Mouse (Mus musculus): ENCODE data around the gene Atp10a. TPM values are rescaled to one million over a fixed set of nuclear protein-coding genes. Genes with fewer than 3 reads are reported as not detected.
A peak's percentile ranks its signal among the peaks of the same experiment; 100 is the strongest.

Atp10a gene
- polyA plus RNA-seq, 1 experiment from 2014 or later = 4.0 TPM

GRCm38 (mm10) chr7:58742648-58743047 is 86.7 kb downstream of the Atp10a start:
- Histone ChIP-seq H3K9ac (no peak overlapping the region), H3K27ac (no peak overlapping the region), H3K4me3 (replicated peaks) (no peak overlapping the region), H3K36me3 (no peaks in the 10 kb centered on the region), H3K4me1 (no peaks in the 10 kb centered on the region), H3K27me3 (replicated peaks) (no peaks in the 10 kb centered on the region), H3K4me2 (no peak overlapping the region), H3K9me3 (no peaks in the 10 kb centered on the region)
- WGBS = 59% methylated on average over 1 of the region's 1 CpGs
- no peak for ATAC-seq (ENCODE audit: insufficient read depth, low FRiP score, low read depth)

DNA sequence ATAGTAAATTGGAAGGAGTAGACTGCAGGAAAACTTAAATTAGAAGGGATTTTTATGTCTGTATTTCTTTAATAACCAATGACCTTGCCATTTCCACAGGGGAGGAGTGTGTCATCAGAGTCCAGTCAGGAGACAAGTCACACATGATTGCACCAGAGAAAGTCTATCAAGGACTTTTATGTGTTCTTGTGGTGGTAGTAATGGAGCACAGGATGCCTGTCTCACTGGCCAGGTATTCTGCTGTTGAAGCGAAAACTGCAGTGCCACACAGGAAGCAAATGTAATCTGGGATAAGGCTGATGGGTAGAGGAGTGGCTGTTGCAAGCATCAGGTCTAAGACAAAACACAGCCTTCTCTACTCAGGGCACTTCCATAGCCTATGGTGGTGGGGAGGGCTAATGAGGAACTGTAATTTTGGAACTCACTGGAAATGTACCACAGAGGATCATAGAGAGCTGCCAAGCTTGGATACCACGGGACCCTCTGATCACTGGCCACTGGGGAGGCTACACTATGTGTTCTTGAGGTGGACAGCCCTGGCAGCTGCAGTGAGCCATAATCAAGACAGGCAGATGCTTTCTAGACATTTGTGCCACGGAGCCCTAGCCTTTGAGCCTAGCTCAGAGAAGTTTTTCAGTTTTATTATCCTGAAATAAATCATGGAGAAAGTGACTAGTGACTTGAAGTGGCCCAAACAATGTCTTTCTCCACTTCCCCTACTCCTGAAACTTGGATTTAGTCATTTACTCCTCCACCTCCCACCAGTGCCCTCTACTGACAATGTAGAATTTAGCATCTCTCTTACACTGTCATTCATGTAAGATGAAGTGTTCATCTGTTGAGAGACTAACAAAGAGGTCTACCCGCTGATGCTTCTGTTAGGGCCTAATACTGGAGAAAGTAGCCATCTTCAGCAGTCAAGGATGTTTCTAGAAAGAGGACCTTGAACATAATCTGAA is 87.7 kb downstream of the Atp10a start:
- Histone ChIP-seq H3K27ac (no peak overlapping the region), H3K9me3 (no peaks in the 10 kb centered on the region), H3K9ac (no peak overlapping the region), H3K4me1 (no peaks in the 10 kb centered on the region), H3K4me3 (replicated peaks) (no peak overlapping the region), H3K36me3 (no peaks in the 10 kb centered on the region), H3K4me2 (no peak overlapping the region), H3K27me3 (replicated peaks) (no peaks in the 10 kb centered on the region)
- WGBS = 62% methylated on average over 4 of the region's 4 CpGs
- ATAC-seq (ENCODE audit: insufficient read depth, low FRiP score, low read depth) = no peak

DNA sequence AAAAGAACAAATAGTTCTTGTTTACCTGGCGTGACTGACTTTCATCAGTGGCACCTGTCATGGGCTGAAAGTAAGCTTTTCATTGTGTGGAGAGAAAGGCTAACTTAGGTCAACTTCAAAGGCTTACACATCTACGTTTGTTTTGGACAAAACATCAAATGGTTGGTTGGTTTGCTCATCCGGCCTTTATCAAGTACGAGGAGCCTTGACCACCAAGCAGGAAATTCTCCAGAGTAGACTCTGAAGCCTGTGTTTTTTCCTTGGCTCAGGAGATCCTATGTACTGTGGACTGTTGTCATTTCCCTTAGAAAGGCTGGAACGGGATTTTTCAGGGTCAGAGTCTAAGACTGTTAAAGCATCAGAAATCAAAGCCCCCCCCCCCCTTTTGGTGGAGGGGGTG is 90.9 kb downstream of the Atp10a start:
- no peaks in the 10 kb centered on the region for H3K9me3 ChIP-seq
- no peaks in the 10 kb centered on the region for H3K27me3 ChIP-seq (replicated peaks)
- 47% methylated on average over 5 of the region's 5 CpGs for WGBS
- no peak overlapping the region for H3K9ac ChIP-seq
- no peaks in the 10 kb centered on the region for H3K36me3 ChIP-seq
- H3K4me1 ChIP-seq = peaks cover 7% of the 10 kb centered on the region; the same call in 1 of the 2 replicates
- H3K4me3 ChIP-seq (replicated peaks) = no peak overlapping the region
- no peak overlapping the region for H3K27ac ChIP-seq
- H3K4me2 ChIP-seq = no peak overlapping the region
- no peak for ATAC-seq (ENCODE audit: insufficient read depth, low FRiP score, low read depth)

- H3K4me3 ChIP-seq (replicated peaks) = no peak overlapping the region
- no peaks in the 10 kb centered on the region for H3K9me3 ChIP-seq
- peak; percentile 75; the same call in 1 of the 2 replicates for ATAC-seq (ENCODE audit: insufficient read depth, low FRiP score, low read depth)
- H3K4me2 ChIP-seq = no peak overlapping the region
- H3K27ac ChIP-seq = no peak overlapping the region
- WGBS = 60% methylated on average over 6 of the region's 6 CpGs
- no peaks in the 10 kb centered on the region for H3K27me3 ChIP-seq (replicated peaks)
- no peaks in the 10 kb centered on the region for H3K36me3 ChIP-seq
- no peak overlapping the region for H3K9ac ChIP-seq
- H3K4me1 ChIP-seq = peaks cover 7% of the 10 kb centered on the region; the same call in 1 of the 2 replicates
These were observed 94.1 kb downstream of the Atp10a start for GRCm38 (mm10) chr7:58749904-58750612.

DNA sequence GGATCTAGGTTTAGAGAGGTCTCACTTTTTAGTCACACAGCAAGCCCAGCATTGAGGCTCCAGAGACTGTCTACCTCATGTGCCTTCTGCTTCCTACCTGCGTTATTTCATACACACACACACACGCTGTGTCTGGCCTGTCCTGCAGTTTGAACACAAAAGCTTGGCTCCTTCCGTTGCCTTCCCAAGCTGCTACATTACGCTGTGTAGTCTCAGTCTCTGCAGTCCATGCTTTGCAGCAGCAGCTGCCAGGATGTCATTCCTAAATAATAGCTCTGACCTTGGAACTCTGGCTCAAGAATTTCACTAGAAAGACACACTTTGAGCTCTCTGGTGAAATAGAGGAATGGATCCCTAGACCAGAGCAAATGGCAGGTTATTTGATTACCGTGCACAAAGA is 96.1 kb downstream of the Atp10a start:
- Histone ChIP-seq H3K27me3 (replicated peaks) (no peaks in the 10 kb centered on the region), H3K4me2 (no peak overlapping the region), H3K27ac (0 out of 2 replicates have a peak overlapping the region, but pooled peaks have one; percentile 17), H3K4me1 (peaks cover 7% of the 10 kb centered on the region; the same call in 1 of the 2 replicates), H3K9me3 (no peaks in the 10 kb centered on the region), H3K4me3 (replicated peaks) (no peak overlapping the region), H3K9ac (no peak overlapping the region), H3K36me3 (no peaks in the 10 kb centered on the region)
- ATAC-seq (ENCODE audit: insufficient read depth, low FRiP score, low read depth) = no peak; the same call in 1 of the 2 replicates
- 33% methylated on average over 5 of the region's 5 CpGs for WGBS

- 67% methylated on average over 1 of the region's 1 CpGs for WGBS
- ATAC-seq (ENCODE audit: insufficient read depth, low FRiP score, low read depth) = no peak
- H3K9ac ChIP-seq = no peak overlapping the region
- no peaks in the 10 kb centered on the region for H3K36me3 ChIP-seq
- no peaks in the 10 kb centered on the region for H3K9me3 ChIP-seq
- H3K27me3 ChIP-seq (replicated peaks) = no peaks in the 10 kb centered on the region
- H3K4me3 ChIP-seq (replicated peaks) = no peak overlapping the region
- H3K4me1 ChIP-seq = peaks cover 7% of the 10 kb centered on the region; the same call in 1 of the 2 replicates
- H3K27ac ChIP-seq = no peak overlapping the region
- no peak overlapping the region for H3K4me2 ChIP-seq
These were observed 98.1 kb downstream of the Atp10a start for GRCm38 (mm10) chr7:58754076-58754475.

DNA sequence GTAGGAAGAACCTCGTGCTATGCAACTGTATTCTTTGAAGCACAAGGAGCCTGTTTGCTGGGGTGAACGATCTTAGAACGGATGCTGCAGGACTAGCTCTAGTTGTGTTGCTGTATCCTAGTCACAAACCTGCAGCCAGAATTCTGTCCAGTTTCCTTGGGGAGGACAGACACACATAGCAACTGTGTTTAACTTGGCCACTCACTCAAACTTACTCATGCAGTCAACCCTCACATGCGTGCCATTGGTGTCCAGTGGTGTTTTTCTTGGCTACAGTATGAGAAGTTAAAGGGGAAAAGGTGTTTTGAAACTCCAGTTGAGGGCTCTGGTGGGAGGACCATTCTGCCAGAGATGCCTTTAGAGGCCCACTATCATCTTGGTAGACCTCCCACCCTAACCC is 98.6 kb downstream of the Atp10a start:
- Histone ChIP-seq H3K4me2 (no peak overlapping the region), H3K36me3 (no peaks in the 10 kb centered on the region), H3K9ac (no peak overlapping the region), H3K4me3 (replicated peaks) (no peak overlapping the region), H3K9me3 (no peaks in the 10 kb centered on the region), H3K27me3 (replicated peaks) (no peaks in the 10 kb centered on the region), H3K27ac (no peak overlapping the region), H3K4me1 (peaks cover 7% of the 10 kb centered on the region; the same call in 1 of the 2 replicates)
- 71% methylated on average over 4 of the region's 4 CpGs for WGBS
- ATAC-seq (ENCODE audit: insufficient read depth, low FRiP score, low read depth) = no peak

DNA sequence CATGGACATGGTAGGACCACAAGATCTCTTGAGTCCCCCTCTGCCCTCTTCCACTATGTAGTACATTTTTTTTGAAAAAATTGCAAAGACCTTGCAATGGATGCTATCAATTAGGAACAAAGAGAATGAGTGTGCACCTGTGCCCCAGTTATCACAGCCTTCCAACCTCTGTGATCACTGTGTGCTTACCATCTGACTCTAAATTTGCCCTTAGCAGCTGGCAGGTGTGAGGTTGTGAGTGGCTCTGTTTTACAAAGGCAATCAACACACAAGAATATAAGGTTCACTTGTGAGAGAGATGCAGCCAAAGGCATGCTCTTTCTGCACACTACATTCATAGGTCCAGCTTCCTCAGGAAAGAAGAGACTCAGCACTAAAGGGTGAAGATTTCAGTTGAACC is 99.1 kb downstream of the Atp10a start:
- H3K4me1 ChIP-seq = peaks cover 7% of the 10 kb centered on the region; the same call in 1 of the 2 replicates
- no peak for ATAC-seq (ENCODE audit: insufficient read depth, low FRiP score, low read depth)
- no peak overlapping the region for H3K4me2 ChIP-seq
- no peaks in the 10 kb centered on the region for H3K9me3 ChIP-seq
- no peaks in the 10 kb centered on the region for H3K36me3 ChIP-seq
- H3K27ac ChIP-seq = no peak overlapping the region
- no peak overlapping the region for H3K9ac ChIP-seq
- no peak overlapping the region for H3K4me3 ChIP-seq (replicated peaks)
- H3K27me3 ChIP-seq (replicated peaks) = no peaks in the 10 kb centered on the region

DNA sequence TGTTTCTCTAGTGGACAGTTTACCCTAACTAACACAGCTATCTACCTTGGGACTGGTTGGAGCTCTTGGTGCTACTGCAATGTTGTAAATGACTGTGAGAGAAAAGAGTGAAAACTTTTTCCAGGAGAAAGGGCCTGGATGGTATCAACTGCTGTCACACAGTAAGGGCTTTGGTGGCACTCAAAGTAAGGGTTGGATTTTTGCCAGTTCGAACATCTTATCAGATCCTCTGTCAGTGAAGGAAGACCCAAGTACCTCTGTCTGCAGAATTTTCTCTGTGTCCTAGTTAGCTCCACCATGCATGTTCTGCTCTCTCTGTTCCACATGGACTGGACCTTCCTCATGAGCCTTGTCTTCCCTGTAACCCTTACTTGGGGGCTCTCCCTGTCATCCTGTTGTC is 99.9 kb downstream of the Atp10a start:
- H3K9me3 ChIP-seq = no peaks in the 10 kb centered on the region
- H3K27ac ChIP-seq = no peak overlapping the region
- H3K9ac ChIP-seq = no peak overlapping the region
- H3K4me2 ChIP-seq = no peak overlapping the region
- no peak for ATAC-seq (ENCODE audit: insufficient read depth, low FRiP score, low read depth)
- no peak overlapping the region for H3K4me3 ChIP-seq (replicated peaks)
- peaks cover 4% of the 10 kb centered on the region; the same call in 1 of the 2 replicates for H3K4me1 ChIP-seq
- H3K27me3 ChIP-seq (replicated peaks) = no peaks in the 10 kb centered on the region
- WGBS = 53% methylated on average over 1 of the region's 1 CpGs
- H3K36me3 ChIP-seq = no peaks in the 10 kb centered on the region

GRCm38 (mm10) chr7:58757331-58757730 is 101.4 kb downstream of the Atp10a start:
- Histone ChIP-seq H3K27me3 (replicated peaks) (no peaks in the 10 kb centered on the region), H3K36me3 (no peaks in the 10 kb centered on the region), H3K4me1 (no peaks in the 10 kb centered on the region), H3K9me3 (no peaks in the 10 kb centered on the region), H3K4me2 (no peak overlapping the region), H3K9ac (no peak overlapping the region), H3K27ac (no peak overlapping the region), H3K4me3 (replicated peaks) (no peak overlapping the region)
- WGBS = 81% methylated on average over 2 of the region's 2 CpGs
- no peak for ATAC-seq (ENCODE audit: insufficient read depth, low FRiP score, low read depth)

- H3K9ac ChIP-seq = no peak overlapping the region
- no peaks in the 10 kb centered on the region for H3K9me3 ChIP-seq
- H3K27ac ChIP-seq = no peak overlapping the region
- 87% methylated on average over 3 of the region's 3 CpGs for WGBS
- no peak overlapping the region for H3K4me3 ChIP-seq (replicated peaks)
- H3K4me2 ChIP-seq = no peak overlapping the region
- H3K4me1 ChIP-seq = no peaks in the 10 kb centered on the region
- no peak for ATAC-seq (ENCODE audit: insufficient read depth, low FRiP score, low read depth)
- no peaks in the 10 kb centered on the region for H3K27me3 ChIP-seq (replicated peaks)
- no peaks in the 10 kb centered on the region for H3K36me3 ChIP-seq
These were observed 102.4 kb downstream of the Atp10a start for GRCm38 (mm10) chr7:58758396-58758795.

- H3K9ac ChIP-seq = no peak overlapping the region
- no peaks in the 10 kb centered on the region for H3K27me3 ChIP-seq (replicated peaks)
- no peak for ATAC-seq (ENCODE audit: insufficient read depth, low FRiP score, low read depth)
- no peak overlapping the region for H3K27ac ChIP-seq
- no peaks in the 10 kb centered on the region for H3K9me3 ChIP-seq
- no peak overlapping the region for H3K4me2 ChIP-seq
- no peaks in the 10 kb centered on the region for H3K36me3 ChIP-seq
- 87% methylated on average over 4 of the region's 4 CpGs for WGBS
- no peak overlapping the region for H3K4me3 ChIP-seq (replicated peaks)
- no peaks in the 10 kb centered on the region for H3K4me1 ChIP-seq
These were observed 103.3 kb downstream of the Atp10a start for GRCm38 (mm10) chr7:58759265-58759664.

All from stomach, embryonic 15.5 days (tissue).